Mouse (Mus musculus): ENCODE data around the gene Kcnk3.

- TF ChIP-seq POLR2A (IDR thresholded peaks at IDR 0.05; ENCODE audit: borderline replicate concordance, extremely low read depth, low read depth, low read length) = no peak
- TF ChIP-seq CTCF (IDR thresholded peaks at IDR 0.05; ENCODE audit: insufficient read depth, low read length) = no peak
These were observed 63.6 kb downstream of the Kcnk3 start for GRCm38 (mm10) chr5:30651554-30651953.

Measured in lung, adult 2 months (tissue).